Mouse (Mus musculus): ENCODE measurements around the gene Il17c. TPM values are rescaled to one million over a fixed set of nuclear protein-coding genes. Genes with fewer than 3 reads are reported as not detected.

Gene Il17c
- polyA plus RNA-seq, 1 experiment, result not detected

DNA sequence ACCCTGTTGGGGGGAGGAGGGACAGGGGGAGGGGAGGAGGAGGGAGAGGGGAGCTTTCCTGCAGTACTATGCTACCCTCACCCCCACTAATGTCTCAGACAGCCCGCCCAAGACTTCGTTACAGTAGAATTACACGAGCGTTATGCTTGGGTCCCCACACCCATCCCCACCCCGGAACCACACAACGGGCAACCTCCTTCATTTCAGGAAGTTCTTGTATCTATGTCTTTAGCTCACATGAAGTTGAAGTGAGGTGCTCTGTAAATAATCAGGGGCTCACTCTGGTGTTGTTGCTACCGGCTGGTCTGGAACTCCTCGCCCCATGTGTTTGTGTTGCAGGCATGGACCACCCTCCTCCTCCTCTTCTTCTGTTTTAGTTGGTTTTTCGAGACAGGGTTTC lies 6.3 kb downstream of the Il17c start:
- Histone ChIP-seq H3K4me1 (ENCODE audit: control insufficient read depth, insufficient read depth, low read length) (0 out of 2 replicates have a peak, but pooled peaks cover 4% of the 10 kb centered on the region), H3K27ac (ENCODE audit: insufficient read depth, low read length) (no peak overlapping the region), H3K4me3 (ENCODE audit: insufficient read depth, low read length) (no peak overlapping the region)
- TF ChIP-seq CTCF (IDR thresholded peaks at IDR 0.05; ENCODE audit: borderline replicate concordance, insufficient read depth, low read length) (no peak), POLR2A (IDR thresholded peaks at IDR 0.05; ENCODE audit: low read depth, low read length) (no peak)

DNA sequence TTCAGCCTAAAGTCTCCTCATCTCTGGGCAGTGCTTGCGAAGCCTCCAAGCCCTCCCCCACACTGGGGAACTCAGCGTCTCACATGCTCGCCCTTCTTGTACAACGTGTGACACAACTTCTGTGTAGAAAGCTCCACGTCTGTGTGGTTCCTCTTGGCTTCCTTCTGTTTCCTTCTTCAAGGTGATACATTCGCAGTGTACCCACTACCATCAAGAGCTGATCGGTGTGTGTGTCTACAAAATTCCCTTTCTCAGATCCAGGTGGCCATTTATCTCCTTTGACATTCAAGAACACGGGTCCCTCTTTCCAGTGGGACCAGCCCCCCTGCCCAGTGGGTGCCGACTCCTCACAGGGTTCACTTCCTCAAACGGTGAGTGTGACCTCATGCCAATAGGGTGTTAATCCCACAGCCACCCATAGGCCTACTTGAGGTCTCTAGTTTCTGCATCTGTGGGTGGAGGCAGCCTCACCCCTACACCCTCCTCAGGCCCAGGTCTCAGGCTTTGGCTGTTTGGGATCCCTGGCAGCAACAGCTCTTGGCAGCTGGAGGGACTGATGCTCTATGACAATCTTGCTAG lies 8.3 kb downstream of the Il17c start:
- Histone ChIP-seq H3K4me3 (ENCODE audit: insufficient read depth, low read length) (no peak overlapping the region), H3K27ac (ENCODE audit: insufficient read depth, low read length) (no peak overlapping the region), H3K4me1 (ENCODE audit: control insufficient read depth, insufficient read depth, low read length) (no peaks in the 10 kb centered on the region)
- no peak for TF ChIP-seq CTCF (IDR thresholded peaks at IDR 0.05; ENCODE audit: borderline replicate concordance, insufficient read depth, low read length)
- TF ChIP-seq POLR2A (IDR thresholded peaks at IDR 0.05; ENCODE audit: low read depth, low read length), result no peak

- no peak for TF ChIP-seq CTCF (IDR thresholded peaks at IDR 0.05; ENCODE audit: borderline replicate concordance, insufficient read depth, low read length)
- no peak for TF ChIP-seq POLR2A (IDR thresholded peaks at IDR 0.05; ENCODE audit: low read depth, low read length)
- H3K4me1 ChIP-seq (ENCODE audit: control insufficient read depth, insufficient read depth, low read length), result no peaks in the 10 kb centered on the region
- H3K4me3 ChIP-seq (ENCODE audit: insufficient read depth, low read length), result no peak overlapping the region
- H3K27ac ChIP-seq (ENCODE audit: insufficient read depth, low read length), result no peak overlapping the region
Measured at GRCm38 (mm10) chr8:122430646-122431045, 8.8 kb downstream of the Il17c start.

GRCm38 (mm10) chr8:122431694-122432442 lies 10.0 kb downstream of the Il17c start:
- no peak for TF ChIP-seq POLR2A (IDR thresholded peaks at IDR 0.05; ENCODE audit: low read depth, low read length)
- TF ChIP-seq CTCF (IDR thresholded peaks at IDR 0.05; ENCODE audit: borderline replicate concordance, insufficient read depth, low read length), result no peak
- Histone ChIP-seq H3K4me3 (ENCODE audit: insufficient read depth, low read length) (peak overlapping the region; percentile 70), H3K4me1 (ENCODE audit: control insufficient read depth, insufficient read depth, low read length) (no peaks in the 10 kb centered on the region), H3K27ac (ENCODE audit: insufficient read depth, low read length) (no peak overlapping the region)

GRCm38 (mm10) chr8:122432443-122433268 lies 10.8 kb downstream of the Il17c start, which contains the start of gene Cyba:
Cyba (minus strand) TSS chr8:122432930.
- Histone ChIP-seq H3K27ac (ENCODE audit: insufficient read depth, low read length) (no peak within 1 kb of the TSS), H3K4me3 (ENCODE audit: insufficient read depth, low read length) (peak within 1 kb of the TSS; percentile 70), H3K4me1 (ENCODE audit: control insufficient read depth, insufficient read depth, low read length) (no peaks in the 10 kb centered on the region)
- no peak for TF ChIP-seq CTCF (IDR thresholded peaks at IDR 0.05; ENCODE audit: borderline replicate concordance, insufficient read depth, low read length)
- peak; percentile 93 for TF ChIP-seq POLR2A (IDR thresholded peaks at IDR 0.05; ENCODE audit: low read depth, low read length)

GRCm38 (mm10) chr8:122433269-122433905 lies 11.6 kb downstream of the Il17c start:
- no peaks in the 10 kb centered on the region for H3K4me1 ChIP-seq (ENCODE audit: control insufficient read depth, insufficient read depth, low read length)
- H3K27ac ChIP-seq (ENCODE audit: insufficient read depth, low read length), result no peak overlapping the region
- TF ChIP-seq CTCF (IDR thresholded peaks at IDR 0.05; ENCODE audit: borderline replicate concordance, insufficient read depth, low read length) (peak; percentile 12; the same call in 1 of the 2 replicates), POLR2A (IDR thresholded peaks at IDR 0.05; ENCODE audit: low read depth, low read length) (no peak)
- no peak overlapping the region for H3K4me3 ChIP-seq (ENCODE audit: insufficient read depth, low read length)

DNA sequence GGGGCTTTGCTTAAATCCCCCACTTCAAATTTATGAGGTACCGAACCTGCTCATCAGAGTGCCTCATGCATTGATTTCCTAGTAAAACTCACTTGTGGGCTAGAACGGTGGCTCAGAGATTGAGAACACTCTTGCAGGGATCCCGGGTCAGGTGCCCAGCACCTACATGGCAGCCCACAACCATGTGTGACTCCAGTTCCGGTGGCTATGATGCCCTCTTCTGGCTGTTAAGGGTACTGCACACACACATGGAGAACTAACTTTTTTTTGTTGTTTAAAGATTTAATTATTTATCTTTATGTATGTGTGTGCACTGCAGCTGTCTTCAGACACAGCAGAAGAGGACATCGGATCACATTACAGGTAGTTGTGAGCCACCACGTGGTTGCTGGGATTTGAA lies 13.6 kb downstream of the Il17c start:
- H3K4me1 ChIP-seq (ENCODE audit: control insufficient read depth, insufficient read depth, low read length), result no peaks in the 10 kb centered on the region
- TF ChIP-seq POLR2A (IDR thresholded peaks at IDR 0.05; ENCODE audit: low read depth, low read length) (no peak), CTCF (IDR thresholded peaks at IDR 0.05; ENCODE audit: borderline replicate concordance, insufficient read depth, low read length) (peak; percentile 12; the same call in 1 of the 2 replicates)
- no peak overlapping the region for H3K27ac ChIP-seq (ENCODE audit: insufficient read depth, low read length)
- H3K4me3 ChIP-seq (ENCODE audit: insufficient read depth, low read length), result no peak overlapping the region

DNA sequence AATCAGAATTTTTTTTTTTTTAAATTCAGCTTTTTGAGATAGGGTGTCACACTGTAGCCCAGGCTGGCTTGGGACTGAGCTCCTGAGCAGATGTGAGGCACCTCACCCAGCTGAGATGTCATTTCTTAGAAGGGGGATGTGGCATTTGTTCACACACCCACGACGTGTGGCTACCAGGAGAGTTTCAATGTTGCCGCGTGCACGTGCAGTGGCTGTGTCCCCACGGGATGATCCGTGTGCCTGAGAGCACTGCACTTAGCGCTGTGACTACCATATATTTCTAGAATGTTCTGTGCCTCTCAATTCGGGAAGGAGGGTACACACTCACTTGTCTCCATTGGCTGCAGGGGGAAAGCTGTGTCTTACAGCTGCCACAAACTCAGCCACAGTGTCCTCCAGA lies 14.3 kb downstream of the Il17c start:
- TF ChIP-seq POLR2A (IDR thresholded peaks at IDR 0.05; ENCODE audit: low read depth, low read length), result no peak
- TF ChIP-seq CTCF (IDR thresholded peaks at IDR 0.05; ENCODE audit: borderline replicate concordance, insufficient read depth, low read length), result no peak
- Histone ChIP-seq H3K27ac (ENCODE audit: insufficient read depth, low read length) (no peak overlapping the region), H3K4me1 (ENCODE audit: control insufficient read depth, insufficient read depth, low read length) (no peaks in the 10 kb centered on the region), H3K4me3 (ENCODE audit: insufficient read depth, low read length) (no peak overlapping the region)

- H3K4me1 ChIP-seq (ENCODE audit: control insufficient read depth, insufficient read depth, low read length), result no peaks in the 10 kb centered on the region
- no peak overlapping the region for H3K4me3 ChIP-seq (ENCODE audit: insufficient read depth, low read length)
- TF ChIP-seq POLR2A (IDR thresholded peaks at IDR 0.05; ENCODE audit: low read depth, low read length), result no peak
- no peak for TF ChIP-seq CTCF (IDR thresholded peaks at IDR 0.05; ENCODE audit: borderline replicate concordance, insufficient read depth, low read length)
- no peak overlapping the region for H3K27ac ChIP-seq (ENCODE audit: insufficient read depth, low read length)
Measured at GRCm38 (mm10) chr8:122436586-122437125, 14.8 kb downstream of the Il17c start.

Measured in embryonic fibroblast, embryonic 13.5 days (primary cell).